Mouse (Mus musculus) layer of hippocampus, adult 11-12 months (tissue): Measurements from ENCODE around the gene Mtm1.

Experiments used
- DNase-seq: peaks from one replicate; pipeline ENCODE4 v3.0.0; 2022; ENCODE audit warnings: low spot score

Gene Mtm1

GRCm38 (mm10) chrX:71210467-71210866 lies at the start of gene Mtm1:
Gene Mtm1 (plus strand): TSS chrX:71210767.
- no peak for DNase-seq

GRCm38 (mm10) chrX:71181526-71181925 lies 29.0 kb upstream of the Mtm1 start:
- DNase-seq: no peak

GRCm38 (mm10) chrX:71183671-71184070 lies 26.9 kb upstream of the Mtm1 start:
- no peak for DNase-seq

- DNase-seq: no peak
Observed at GRCm38 (mm10) chrX:71186396-71186795, 24.2 kb upstream of the Mtm1 start.

GRCm38 (mm10) chrX:71204776-71205175 lies 5.8 kb upstream of the Mtm1 start:
- no peak for DNase-seq

GRCm38 (mm10) chrX:71205821-71206542 lies 4.6 kb upstream of the Mtm1 start:
- no peak for DNase-seq

- DNase-seq: no peak
Observed at GRCm38 (mm10) chrX:71206595-71206994, 4.0 kb upstream of the Mtm1 start.

GRCm38 (mm10) chrX:71212911-71213310 lies 2.3 kb downstream of the Mtm1 start:
- no peak for DNase-seq

- DNase-seq: peak; percentile 82
Observed at GRCm38 (mm10) chrX:71214441-71215112, 4.0 kb downstream of the Mtm1 start.

- DNase-seq: peak; percentile 9
Observed at GRCm38 (mm10) chrX:71215113-71215708, 4.6 kb downstream of the Mtm1 start.

GRCm38 (mm10) chrX:71216879-71217278 lies 6.3 kb downstream of the Mtm1 start:
- DNase-seq: no peak

GRCm38 (mm10) chrX:71218853-71219252 lies 8.3 kb downstream of the Mtm1 start:
- no peak for DNase-seq

- no peak for DNase-seq
Observed at GRCm38 (mm10) chrX:71220896-71221295, 10.3 kb downstream of the Mtm1 start.

GRCm38 (mm10) chrX:71222648-71223408 lies 12.3 kb downstream of the Mtm1 start:
- no peak for DNase-seq

- DNase-seq: no peak
Observed at GRCm38 (mm10) chrX:71226881-71227280, 16.3 kb downstream of the Mtm1 start.

- DNase-seq: no peak
Observed at GRCm38 (mm10) chrX:71228200-71228599, 17.6 kb downstream of the Mtm1 start.

GRCm38 (mm10) chrX:71230847-71231246 lies 20.3 kb downstream of the Mtm1 start:
- DNase-seq: no peak

GRCm38 (mm10) chrX:71256422-71256821 lies 45.9 kb downstream of the Mtm1 start:
- DNase-seq: no peak

- no peak for DNase-seq
Observed at GRCm38 (mm10) chrX:71260857-71261256, 50.3 kb downstream of the Mtm1 start.

- no peak for DNase-seq
Observed at GRCm38 (mm10) chrX:71264316-71264715, 53.7 kb downstream of the Mtm1 start.

- peak; percentile 45 for DNase-seq
Observed at GRCm38 (mm10) chrX:71268972-71269371, 58.4 kb downstream of the Mtm1 start.

GRCm38 (mm10) chrX:71274150-71274549 lies 63.6 kb downstream of the Mtm1 start:
- no peak for DNase-seq
